Mouse (Mus musculus) myocyte (in vitro differentiated cells): ENCODE measurements at regions not wholly inside any gene's neighbourhood (a gene's known extent, or its start where the extent isn't known, plus 50 kb on each side); places are given as distances from the start of the nearest gene placed in this dataset.

Experiments
- MYOD1 ChIP-seq, 3 experiments: IDR thresholded peaks; one replicate each; pipeline ENCODE4 v1.6.1; 2011; ENCODE audit warnings: control low read depth in 2 of 3, low read depth in 2 of 3, mild to moderate bottlenecking in 2 of 3, moderate library complexity in 1 of 3; ENCODE audit not compliant: insufficient read length in 2 of 3, control insufficient read depth in 1 of 3
- POLR2A ChIP-seq: IDR thresholded peaks from one replicate; pipeline ENCODE4 v1.6.1; 2011; ENCODE audit warnings: low read depth, mild to moderate bottlenecking, control low read depth, moderate library complexity; ENCODE audit not compliant: insufficient read length
- REST ChIP-seq: IDR thresholded peaks from one replicate; pipeline ENCODE4 v1.6.1; 2011; ENCODE audit warnings: mild to moderate bottlenecking, control low read depth, moderate library complexity; ENCODE audit not compliant: insufficient read depth, insufficient read length
- TCF12 ChIP-seq: IDR thresholded peaks from one replicate; pipeline ENCODE4 v1.6.1; 2011; ENCODE audit warnings: mild to moderate bottlenecking, control low read depth; ENCODE audit not compliant: poor library complexity, insufficient read depth, severe bottlenecking

DNA sequence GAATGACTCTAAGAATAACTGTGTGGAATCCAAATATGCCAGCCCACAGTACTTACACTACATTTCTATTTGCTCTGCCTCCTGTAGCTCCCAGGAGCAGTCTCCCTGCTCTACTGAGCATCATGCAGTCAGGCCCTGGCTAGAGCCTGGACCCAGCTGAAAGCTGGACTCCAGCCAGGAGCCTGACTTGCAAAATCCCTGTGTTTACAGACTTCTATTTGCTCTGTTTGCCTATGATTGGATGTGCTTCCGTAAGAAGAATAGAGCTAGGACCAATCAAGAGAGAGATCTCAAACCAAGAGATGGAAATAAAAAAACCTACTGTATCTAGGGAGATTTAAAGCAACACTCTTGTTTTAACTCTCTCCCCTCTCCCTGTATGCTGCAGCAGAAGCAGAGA lies 267.8 kb upstream of the Ndn start:
- TF ChIP-seq POLR2A (no peak), MYOD1 (IDR thresholded peaks at IDR 0.05; ENCODE audit: control insufficient read depth in 1 of 3, insufficient read length in 2 of 3, low read depth in 2 of 3) (no peak), REST (no peak), TCF12 (no peak)
